Mouse (Mus musculus): ENCODE data around the gene Gng7. TPM values are rescaled to one million over a fixed set of nuclear protein-coding genes. Genes with fewer than 3 reads are reported as not detected.

Gene Gng7
- polyA plus RNA-seq, 1 experiment from 2014 or later = 1.4 TPM

GRCm38 (mm10) chr10:80925472-80925871 lies 89.3 kb downstream of the Gng7 start:
- H3K4me3 ChIP-seq (ENCODE audit: control insufficient read depth in 1 of 2, insufficient read depth in 1 of 2, low read depth in 1 of 2, low read length in 2 of 2) = no peak overlapping the region
- 46% methylated on average over 3 of the region's 3 CpGs for WGBS
- H3K27ac ChIP-seq (replicated peaks in 1 of 2; ENCODE audit: control insufficient read depth in 1 of 2, insufficient read depth in 1 of 2, low read depth in 2 of 2, low read length in 2 of 2) = no peak overlapping the region
- H3K4me1 ChIP-seq (ENCODE audit: control insufficient read depth in 2 of 2, insufficient read depth in 2 of 2, low read length in 2 of 2) = peaks cover 9 to 14% of the 10 kb centered on the region in 2 experiments; a peak in 3 of 4 replicates
- no peaks in the 10 kb centered on the region for H3K9me3 ChIP-seq (ENCODE audit: control insufficient read depth, low read length)
- no peak overlapping the region for H3K9ac ChIP-seq (ENCODE audit: low read length)
- H3K27me3 ChIP-seq (ENCODE audit: control insufficient read depth, insufficient read depth, low read length) = no peaks in the 10 kb centered on the region
- no peak for ATAC-seq (ENCODE audit: insufficient number of reproducible peaks, insufficient read depth, low FRiP score, low read depth)
- no peak overlapping the region for H3K4me2 ChIP-seq (ENCODE audit: low read length)
- no peaks in the 10 kb centered on the region for H3K36me3 ChIP-seq (ENCODE audit: control insufficient read depth, insufficient read depth, low read length)

DNA sequence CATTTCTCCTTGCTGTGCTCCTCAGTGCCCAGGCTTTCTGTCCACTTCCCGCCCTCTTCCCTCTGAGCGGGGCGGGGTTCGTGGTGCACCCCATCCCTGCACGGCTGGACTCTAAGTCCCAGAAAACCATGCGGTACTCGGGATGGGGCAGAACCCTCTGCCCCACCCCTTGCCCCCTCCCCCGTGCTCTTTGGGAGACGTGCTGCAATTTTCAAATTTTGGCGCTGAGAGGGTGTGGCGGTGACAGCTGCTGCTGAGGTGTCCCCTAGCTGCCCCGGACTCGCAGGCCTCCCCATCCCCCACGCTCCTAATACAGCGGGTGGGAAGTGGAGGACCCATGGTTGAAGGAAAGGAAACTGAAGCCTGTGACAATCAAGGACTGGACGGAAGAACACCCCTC lies 92.8 kb downstream of the Gng7 start:
- H3K4me2 ChIP-seq (ENCODE audit: low read length) = peak overlapping the region; percentile 71
- H3K9me3 ChIP-seq (ENCODE audit: control insufficient read depth, low read length) = no peaks in the 10 kb centered on the region
- peak overlapping the region; percentile 8 to 58; a peak in 3 of 4 replicates for H3K27ac ChIP-seq (replicated peaks in 1 of 2; ENCODE audit: control insufficient read depth in 1 of 2, insufficient read depth in 1 of 2, low read depth in 2 of 2, low read length in 2 of 2)
- WGBS = 4% methylated on average over 16 of the region's 16 CpGs
- peaks cover 11 to 17% of the 10 kb centered on the region in 2 experiments for H3K4me1 ChIP-seq (ENCODE audit: control insufficient read depth in 2 of 2, insufficient read depth in 2 of 2, low read length in 2 of 2)
- peak; percentile 22; the same call in 1 of the 2 replicates for ATAC-seq (ENCODE audit: insufficient number of reproducible peaks, insufficient read depth, low FRiP score, low read depth)
- peak overlapping the region; percentile 70 for H3K9ac ChIP-seq (ENCODE audit: low read length)
- no peaks in the 10 kb centered on the region for H3K36me3 ChIP-seq (ENCODE audit: control insufficient read depth, insufficient read depth, low read length)
- H3K27me3 ChIP-seq (ENCODE audit: control insufficient read depth, insufficient read depth, low read length) = no peaks in the 10 kb centered on the region
- H3K4me3 ChIP-seq (ENCODE audit: control insufficient read depth in 1 of 2, insufficient read depth in 1 of 2, low read depth in 1 of 2, low read length in 2 of 2) = peak overlapping the region; percentile 37

GRCm38 (mm10) chr10:80917779-80918434 lies 96.8 kb downstream of the Gng7 start, which contains the start of gene Lmnb2:
TSS of gene Lmnb2 (minus strand) at chr10:80918245.
- no peak for ATAC-seq (ENCODE audit: insufficient number of reproducible peaks, insufficient read depth, low FRiP score, low read depth)
- peaks cover 11 to 26% of the 10 kb centered on the region in 2 experiments for H3K4me1 ChIP-seq (ENCODE audit: control insufficient read depth in 2 of 2, insufficient read depth in 2 of 2, low read length in 2 of 2)
- peak within 1 kb of the TSS; percentile 97 for H3K4me2 ChIP-seq (ENCODE audit: low read length)
- H3K27me3 ChIP-seq (ENCODE audit: control insufficient read depth, insufficient read depth, low read length) = no peaks in the 10 kb centered on the region
- H3K9ac ChIP-seq (ENCODE audit: low read length) = peak within 1 kb of the TSS; percentile 92
- H3K9me3 ChIP-seq (ENCODE audit: control insufficient read depth, low read length) = no peaks in the 10 kb centered on the region
- WGBS = under 1% methylated on average over 61 of the region's 61 CpGs
- peak within 1 kb of the TSS; percentile 86 to 95 for H3K4me3 ChIP-seq (ENCODE audit: control insufficient read depth in 1 of 2, insufficient read depth in 1 of 2, low read depth in 1 of 2, low read length in 2 of 2)
- peaks cover 5% of the 10 kb centered on the region; the same call in 1 of the 2 replicates for H3K36me3 ChIP-seq (ENCODE audit: control insufficient read depth, insufficient read depth, low read length)
- H3K27ac ChIP-seq (replicated peaks in 1 of 2; ENCODE audit: control insufficient read depth in 1 of 2, insufficient read depth in 1 of 2, low read depth in 2 of 2, low read length in 2 of 2) = peak within 1 kb of the TSS; percentile 16 to 64; a peak in 3 of 4 replicates

- Histone ChIP-seq H3K9me3 (ENCODE audit: control insufficient read depth, low read length) (no peaks in the 10 kb centered on the region), H3K4me3 (ENCODE audit: control insufficient read depth in 1 of 2, insufficient read depth in 1 of 2, low read depth in 1 of 2, low read length in 2 of 2) (peak overlapping the region; percentile 86 to 95), H3K4me1 (ENCODE audit: control insufficient read depth in 2 of 2, insufficient read depth in 2 of 2, low read length in 2 of 2) (peaks cover 7 to 23% of the 10 kb centered on the region in 2 experiments), H3K4me2 (ENCODE audit: low read length) (peak overlapping the region; percentile 97), H3K9ac (ENCODE audit: low read length) (peak overlapping the region; percentile 92), H3K27ac (replicated peaks in 1 of 2; ENCODE audit: control insufficient read depth in 1 of 2, insufficient read depth in 1 of 2, low read depth in 2 of 2, low read length in 2 of 2) (peak overlapping the region in 1 of 2 experiments; percentile 64; a peak in 2 of 4 replicates), H3K36me3 (ENCODE audit: control insufficient read depth, insufficient read depth, low read length) (peaks cover 9% of the 10 kb centered on the region; the same call in 1 of the 2 replicates), H3K27me3 (ENCODE audit: control insufficient read depth, insufficient read depth, low read length) (no peaks in the 10 kb centered on the region)
- no peak for ATAC-seq (ENCODE audit: insufficient number of reproducible peaks, insufficient read depth, low FRiP score, low read depth)
- WGBS = 1% methylated on average over 15 of the region's 15 CpGs
These were observed 97.4 kb downstream of the Gng7 start for GRCm38 (mm10) chr10:80917336-80917778.

DNA sequence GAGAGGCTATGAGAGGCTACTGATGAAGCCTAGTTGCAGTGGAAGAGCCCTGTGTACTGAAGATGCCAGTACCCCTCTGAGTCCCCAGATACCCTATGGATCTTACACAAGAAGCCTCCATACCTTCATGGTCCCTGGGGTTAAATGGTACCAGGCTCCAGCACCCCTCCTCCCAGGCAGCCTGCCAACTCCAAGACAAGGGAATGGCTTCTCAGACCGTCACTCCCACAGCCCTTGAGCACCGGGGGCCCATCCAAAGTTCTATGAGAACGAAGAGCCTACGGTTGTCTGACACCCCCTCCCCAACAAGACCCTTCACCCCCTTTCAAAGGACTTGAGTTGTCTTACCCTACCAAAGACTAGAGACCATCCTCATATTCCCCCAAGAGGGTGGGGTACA lies 99.0 kb downstream of the Gng7 start:
- H3K9ac ChIP-seq (ENCODE audit: low read length) = no peak overlapping the region
- WGBS = 80% methylated on average over 4 of the region's 4 CpGs
- no peak overlapping the region for H3K4me3 ChIP-seq (ENCODE audit: control insufficient read depth in 1 of 2, insufficient read depth in 1 of 2, low read depth in 1 of 2, low read length in 2 of 2)
- no peaks in the 10 kb centered on the region for H3K27me3 ChIP-seq (ENCODE audit: control insufficient read depth, insufficient read depth, low read length)
- no peak for ATAC-seq (ENCODE audit: insufficient number of reproducible peaks, insufficient read depth, low FRiP score, low read depth)
- no peak overlapping the region for H3K27ac ChIP-seq (replicated peaks in 1 of 2; ENCODE audit: control insufficient read depth in 1 of 2, insufficient read depth in 1 of 2, low read depth in 2 of 2, low read length in 2 of 2)
- H3K36me3 ChIP-seq (ENCODE audit: control insufficient read depth, insufficient read depth, low read length) = peaks cover 23% of the 10 kb centered on the region
- H3K4me2 ChIP-seq (ENCODE audit: low read length) = no peak overlapping the region
- peaks cover 2 to 15% of the 10 kb centered on the region in 2 experiments for H3K4me1 ChIP-seq (ENCODE audit: control insufficient read depth in 2 of 2, insufficient read depth in 2 of 2, low read length in 2 of 2)
- no peaks in the 10 kb centered on the region for H3K9me3 ChIP-seq (ENCODE audit: control insufficient read depth, low read length)

DNA sequence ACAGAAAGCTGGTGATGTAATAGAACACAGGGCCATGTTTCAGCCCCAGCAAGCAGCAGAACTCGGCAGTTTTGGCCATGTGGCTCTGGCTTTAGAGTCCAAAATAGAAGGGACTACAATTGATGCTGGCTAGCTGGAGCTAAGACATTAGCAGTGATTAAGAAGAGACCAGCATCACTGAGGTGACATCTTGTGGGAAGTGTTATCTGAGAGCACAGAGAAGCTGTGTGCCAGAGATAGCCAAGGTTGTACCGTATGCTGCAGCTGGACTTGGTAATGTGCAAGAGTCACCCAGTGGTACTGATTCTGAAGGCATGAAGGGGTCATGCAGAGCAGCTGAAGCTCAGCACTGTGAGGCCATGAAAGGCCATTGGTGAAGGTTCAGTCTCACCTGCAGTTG lies 99.5 kb downstream of the Gng7 start:
- Histone ChIP-seq H3K36me3 (ENCODE audit: control insufficient read depth, insufficient read depth, low read length) (peaks cover 28% of the 10 kb centered on the region), H3K9me3 (ENCODE audit: control insufficient read depth, low read length) (no peaks in the 10 kb centered on the region), H3K27me3 (ENCODE audit: control insufficient read depth, insufficient read depth, low read length) (no peaks in the 10 kb centered on the region), H3K4me3 (ENCODE audit: control insufficient read depth in 1 of 2, insufficient read depth in 1 of 2, low read depth in 1 of 2, low read length in 2 of 2) (no peak overlapping the region), H3K4me2 (ENCODE audit: low read length) (no peak overlapping the region), H3K27ac (replicated peaks in 1 of 2; ENCODE audit: control insufficient read depth in 1 of 2, insufficient read depth in 1 of 2, low read depth in 2 of 2, low read length in 2 of 2) (no peak overlapping the region), H3K4me1 (ENCODE audit: control insufficient read depth in 2 of 2, insufficient read depth in 2 of 2, low read length in 2 of 2) (peaks cover 2 to 15% of the 10 kb centered on the region in 2 experiments), H3K9ac (ENCODE audit: low read length) (no peak overlapping the region)
- WGBS = 77% methylated on average over 2 of the region's 2 CpGs
- ATAC-seq (ENCODE audit: insufficient number of reproducible peaks, insufficient read depth, low FRiP score, low read depth) = no peak

- WGBS = 88% methylated on average over 5 of the region's 5 CpGs
- Histone ChIP-seq H3K27me3 (ENCODE audit: control insufficient read depth, insufficient read depth, low read length) (no peaks in the 10 kb centered on the region), H3K4me2 (ENCODE audit: low read length) (no peak overlapping the region), H3K27ac (replicated peaks in 1 of 2; ENCODE audit: control insufficient read depth in 1 of 2, insufficient read depth in 1 of 2, low read depth in 2 of 2, low read length in 2 of 2) (no peak overlapping the region), H3K9me3 (ENCODE audit: control insufficient read depth, low read length) (no peaks in the 10 kb centered on the region), H3K4me1 (ENCODE audit: control insufficient read depth in 2 of 2, insufficient read depth in 2 of 2, low read length in 2 of 2) (peaks cover 2 to 15% of the 10 kb centered on the region in 2 experiments), H3K4me3 (ENCODE audit: control insufficient read depth in 1 of 2, insufficient read depth in 1 of 2, low read depth in 1 of 2, low read length in 2 of 2) (no peak overlapping the region), H3K36me3 (ENCODE audit: control insufficient read depth, insufficient read depth, low read length) (peaks cover 38% of the 10 kb centered on the region), H3K9ac (ENCODE audit: low read length) (no peak overlapping the region)
- no peak for ATAC-seq (ENCODE audit: insufficient number of reproducible peaks, insufficient read depth, low FRiP score, low read depth)
These were observed 100.5 kb downstream of the Gng7 start for GRCm38 (mm10) chr10:80914253-80914656.
